Mouse (Mus musculus) urinary bladder, adult 2 months (tissue): Measurements from ENCODE around the gene Tmem107. TPM values are rescaled to one million over a fixed set of nuclear protein-coding genes. Genes with fewer than 3 reads are reported as not detected.

ENCODE experiments used
- DNase-seq: peaks from one replicate; pipeline ENCODE4 v3.0.0; 2022; ENCODE audit warnings: low spot score
- polyA plus RNA-seq: library from polyadenylated mRNA; depleted of rRNA; stranded (reverse); fragments of >200 nt; gene quantifications from 2 replicates; pipeline ENCODE4 v1.2.3, GENCODE M21; 2012

The Tmem107 gene
- polyA plus RNA-seq, 1 experiment, result 25.8 TPM

DNA sequence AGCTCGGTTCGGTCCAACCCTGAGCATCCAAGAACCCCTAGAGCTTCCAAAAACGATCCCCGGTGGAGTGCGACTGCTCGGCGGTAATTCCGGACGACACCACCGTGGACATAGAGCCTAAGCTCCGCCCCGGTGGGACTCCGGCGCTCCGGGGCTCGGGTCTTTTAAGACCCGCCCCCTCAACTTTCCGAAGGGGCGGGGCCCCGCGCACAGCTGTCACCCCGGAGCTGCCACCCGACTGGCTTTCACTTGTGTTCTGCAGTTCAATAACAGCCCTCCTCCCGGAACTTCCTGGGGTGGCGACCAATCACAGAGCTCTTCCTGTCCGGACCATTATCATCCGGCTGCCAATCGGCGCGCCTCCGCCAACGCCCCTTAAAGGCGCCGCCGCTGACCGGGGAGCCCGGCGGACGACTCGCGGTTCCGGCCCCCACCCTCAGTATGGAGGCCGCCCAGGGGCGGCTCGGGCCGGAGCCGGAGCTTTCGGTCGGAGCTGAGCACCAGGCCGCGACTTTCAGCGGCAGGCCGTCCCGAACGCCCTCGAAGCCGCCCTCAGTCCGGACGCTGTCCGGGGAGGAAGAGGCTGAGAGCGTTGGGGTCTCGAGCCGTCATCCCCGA, 11.1 kb upstream of the Tmem107 start, which contains the start of gene Borcs6:
Borcs6 (plus strand) TSS at position 361 of the 618 bp plus-strand sequence.
- peak; percentile 87 for DNase-seq

DNA sequence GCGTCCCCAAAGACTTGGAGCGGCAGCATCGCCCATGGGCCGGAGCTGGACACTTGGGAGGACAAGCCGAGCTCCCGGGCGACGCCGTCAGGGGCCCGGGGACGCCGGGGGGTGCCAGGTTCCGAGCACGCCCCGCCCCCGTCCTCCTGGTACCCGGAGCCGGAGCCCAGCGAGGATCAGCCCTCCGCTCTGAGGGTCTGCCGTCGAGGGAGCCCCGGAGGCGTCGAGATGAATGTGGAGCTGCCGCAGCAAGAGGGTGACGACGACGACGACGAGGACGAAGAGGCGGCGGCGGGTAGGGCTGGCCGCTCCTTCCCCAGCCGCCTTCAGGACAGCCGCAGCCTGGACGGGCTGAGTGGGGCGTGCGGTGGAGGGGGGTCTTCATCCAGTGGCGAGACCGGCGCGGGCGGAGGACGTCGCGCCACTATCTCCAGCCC, 10.6 kb upstream of the Tmem107 start:
- DNase-seq, result no peak

DNA sequence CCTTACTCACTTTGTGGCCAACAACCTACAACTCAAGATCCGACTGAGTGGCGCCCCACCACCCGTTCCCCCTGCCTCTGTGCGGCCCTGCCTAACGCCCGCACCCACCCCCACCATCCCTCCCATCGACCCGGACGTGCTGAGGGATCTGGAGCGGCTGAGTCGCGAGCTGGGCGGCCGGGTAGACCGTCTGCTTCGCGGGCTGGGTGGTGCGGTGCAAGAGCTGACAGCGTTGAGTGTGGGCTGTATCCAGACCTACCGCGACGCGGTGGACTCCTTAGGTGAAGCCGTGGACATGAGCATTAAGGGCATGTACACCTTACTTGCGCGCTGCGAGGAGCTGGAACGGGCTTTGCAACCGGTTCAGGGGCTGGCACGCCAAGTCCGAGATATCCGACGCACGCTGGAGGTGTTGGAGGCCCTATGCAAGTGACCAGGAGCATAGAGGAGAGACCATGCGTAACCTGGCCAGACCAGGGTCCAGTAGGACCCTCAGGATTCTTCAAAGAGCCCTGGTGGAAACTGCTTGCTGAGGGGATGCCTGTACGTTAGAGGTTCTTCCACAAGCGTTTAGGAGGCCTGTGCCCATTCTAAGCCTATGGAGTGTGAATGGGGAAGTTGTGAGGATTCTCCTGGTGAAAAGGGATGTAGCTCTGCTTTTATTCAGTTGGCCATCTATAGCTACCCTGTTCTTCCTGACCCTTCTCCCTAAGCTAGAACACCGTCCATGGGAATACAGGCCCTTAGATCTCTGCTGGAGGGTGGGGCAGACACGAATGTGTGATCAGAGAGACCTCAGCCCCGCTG, 10.0 kb upstream of the Tmem107 start:
- peak; percentile 48 for DNase-seq

DNA sequence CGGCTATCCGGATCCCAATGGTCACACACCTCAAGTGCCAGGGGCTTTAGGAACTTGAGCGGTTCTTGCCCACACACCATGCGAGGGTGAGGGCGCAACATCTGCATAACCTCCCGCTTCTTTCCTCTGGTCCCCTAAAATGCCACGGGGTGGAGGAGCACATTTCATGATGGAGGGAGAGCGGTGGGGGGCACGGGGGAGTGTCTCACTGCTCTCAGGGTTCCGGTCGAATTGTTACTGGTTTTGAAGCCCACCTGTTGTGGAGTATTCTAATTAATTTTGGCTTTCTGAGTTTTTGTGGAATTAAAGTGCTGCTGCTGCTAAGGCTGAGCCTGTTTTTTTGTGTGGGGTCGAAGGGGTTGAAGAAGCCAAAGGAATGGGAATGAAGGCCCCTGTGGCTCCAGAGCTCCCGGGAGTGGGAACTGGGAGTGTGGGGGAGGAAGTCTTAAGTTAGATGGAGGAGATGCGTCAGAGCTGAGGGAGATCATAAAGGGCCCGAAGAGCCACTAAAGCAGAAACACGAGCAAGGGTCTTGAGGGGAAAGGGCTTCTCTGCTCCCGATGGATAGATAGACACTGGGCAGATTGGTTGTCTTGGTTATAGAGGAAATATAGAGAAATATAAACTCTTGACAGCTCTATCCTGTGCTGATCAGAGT, 9.2 kb upstream of the Tmem107 start:
- DNase-seq, result no peak

DNA sequence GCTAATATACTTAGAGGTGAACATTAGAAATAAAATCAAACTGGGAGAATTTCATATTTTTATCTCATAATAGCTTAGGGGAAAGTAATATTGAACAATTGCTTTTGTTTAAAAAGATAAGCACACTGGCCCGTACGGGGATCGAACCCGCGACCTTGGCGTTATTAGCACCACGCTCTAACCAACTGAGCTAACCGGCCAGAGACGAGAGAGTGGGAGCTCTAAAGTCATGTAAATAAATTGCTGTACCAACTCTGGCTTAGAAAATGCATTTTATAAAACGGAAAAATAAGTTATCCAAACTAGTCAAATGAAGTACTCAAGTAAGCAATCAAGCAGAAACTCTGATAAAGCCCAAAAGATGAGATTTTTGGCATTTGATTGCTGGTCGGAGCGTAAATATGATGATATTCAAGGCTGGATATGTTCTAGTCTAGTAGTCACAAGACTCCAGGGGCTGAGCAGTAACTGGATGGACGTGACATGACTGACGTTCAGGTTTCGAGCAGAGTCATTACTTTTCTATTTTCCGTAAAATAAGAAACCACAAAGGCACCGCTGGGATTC, 8.3 kb upstream of the Tmem107 start:
- peak; percentile 57 for DNase-seq

DNA sequence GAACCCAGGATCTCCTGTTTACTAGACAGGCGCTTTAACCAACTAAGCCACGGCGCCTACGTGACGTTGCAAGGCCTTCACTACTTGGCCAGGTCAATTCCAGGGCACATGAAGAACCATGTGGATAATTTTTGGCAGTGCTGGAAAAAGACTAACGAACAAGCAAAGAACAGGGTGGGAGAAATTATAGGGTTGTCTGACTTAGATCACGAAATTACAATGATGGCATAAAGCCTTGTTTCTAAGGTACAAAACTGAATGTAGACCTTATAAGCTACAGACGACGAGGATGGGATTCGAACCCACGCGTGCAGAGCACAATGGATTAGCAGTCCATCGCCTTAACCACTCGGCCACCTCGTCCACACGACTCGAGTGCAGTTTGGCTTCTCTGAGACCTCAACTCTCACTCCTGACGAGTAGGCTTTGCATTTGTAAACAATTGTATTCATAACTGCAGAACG, 7.8 kb upstream of the Tmem107 start:
- peak; percentile 99 for DNase-seq

DNA sequence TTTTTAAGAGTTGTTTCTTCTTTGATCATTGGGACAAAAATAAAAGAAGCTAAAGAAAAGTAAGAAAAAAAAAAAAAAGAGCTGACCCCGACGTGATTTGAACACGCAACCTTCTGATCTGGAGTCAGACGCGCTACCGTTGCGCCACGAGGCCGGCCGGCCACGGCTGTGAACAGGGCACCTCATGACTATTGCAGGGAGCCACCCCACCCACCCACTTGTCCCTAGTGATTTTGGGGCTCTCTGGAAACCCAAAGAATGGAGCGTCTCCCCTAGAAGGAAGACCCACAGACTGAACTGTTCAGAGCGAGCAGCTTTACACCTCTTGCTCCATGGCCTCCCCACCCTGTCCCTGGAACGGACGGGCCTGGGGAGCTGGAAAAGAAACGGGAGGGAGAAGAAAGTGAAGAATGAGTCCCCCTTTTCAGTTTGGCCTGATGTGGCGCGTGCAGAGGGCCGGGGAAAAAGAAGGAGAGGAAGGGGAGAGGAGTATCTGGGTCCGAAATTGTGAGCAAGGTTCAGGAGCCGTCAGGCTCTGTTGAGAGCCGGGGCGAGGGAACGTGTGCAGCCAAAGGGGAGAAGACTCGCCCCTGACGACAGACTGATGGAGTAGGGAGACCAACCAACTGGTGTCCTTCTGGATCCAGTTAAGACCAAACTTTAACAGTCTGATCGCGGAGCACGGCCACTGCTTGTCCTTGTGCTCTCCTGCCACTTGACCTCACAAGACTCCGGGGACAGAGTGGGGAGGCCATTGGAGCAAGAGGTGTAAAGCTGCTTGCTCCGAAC, 7.0 kb upstream of the Tmem107 start:
- peak; percentile 72 for DNase-seq

DNA sequence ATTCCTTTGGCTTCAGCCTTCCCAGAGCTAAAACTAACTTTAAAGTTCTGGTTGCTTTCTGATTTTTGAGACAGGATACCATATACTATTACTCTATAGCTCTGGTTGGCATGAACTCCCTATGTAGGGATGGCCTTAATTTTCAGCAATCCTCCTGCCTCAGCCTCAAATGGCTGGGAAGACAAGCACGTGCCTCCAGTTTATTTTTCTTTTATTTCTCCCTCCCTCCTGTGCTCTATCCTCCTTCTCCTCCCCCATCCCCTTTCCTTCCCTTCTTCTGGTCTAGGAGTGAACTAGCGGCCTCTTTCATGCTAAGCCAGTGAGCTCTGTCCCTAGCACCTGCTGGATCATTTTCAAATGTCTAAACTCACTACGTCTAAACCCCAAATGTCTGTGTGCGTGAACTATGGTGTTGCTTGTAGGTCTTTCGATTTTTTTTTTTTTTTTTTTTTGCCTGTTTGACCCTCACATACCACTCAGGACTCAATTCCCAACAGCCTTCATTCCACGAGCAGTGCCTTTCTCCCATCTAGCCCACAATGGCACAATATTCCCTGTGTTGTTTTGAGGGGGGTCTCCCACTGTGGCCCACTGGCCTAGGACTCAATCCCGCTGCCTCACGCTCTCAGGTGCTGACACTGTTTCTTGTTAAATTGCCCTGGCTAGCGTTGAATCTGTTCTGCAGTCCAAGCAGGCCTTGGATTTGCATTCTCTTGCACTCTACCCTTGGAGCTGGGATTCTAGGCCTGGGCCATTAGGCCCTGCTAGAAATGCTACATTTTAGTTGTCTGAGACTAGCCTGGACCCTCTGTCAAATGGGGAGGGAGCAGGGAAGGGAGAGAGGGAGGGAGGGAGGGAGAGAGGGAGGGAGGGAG, 6.1 kb upstream of the Tmem107 start:
- DNase-seq, result no peak

DNA sequence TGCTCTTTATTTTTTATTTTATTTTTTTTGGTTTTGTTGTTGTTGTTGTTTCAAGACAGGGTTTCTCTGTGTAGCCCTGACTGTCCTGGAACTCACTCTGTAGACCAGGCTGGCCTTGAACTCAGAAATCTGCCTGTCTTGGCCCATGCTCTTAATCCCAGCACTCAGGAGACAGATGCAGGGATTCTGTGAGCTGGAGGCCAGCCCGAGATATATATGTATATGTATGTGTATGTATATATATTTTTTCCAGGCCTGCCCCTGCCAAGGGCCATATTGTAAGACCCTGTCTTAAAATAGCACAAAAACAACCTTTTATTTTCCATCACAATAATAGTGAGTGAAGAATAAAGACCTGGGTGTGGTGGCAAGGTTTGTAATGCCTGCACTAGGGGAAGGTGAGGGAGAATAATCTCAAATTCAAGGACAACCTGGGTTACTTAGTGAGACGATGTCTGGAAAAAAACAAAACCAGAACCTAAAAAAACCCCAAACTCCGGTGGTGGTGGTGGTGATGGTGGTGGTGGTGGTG, 5.1 kb upstream of the Tmem107 start:
- no peak for DNase-seq

DNA sequence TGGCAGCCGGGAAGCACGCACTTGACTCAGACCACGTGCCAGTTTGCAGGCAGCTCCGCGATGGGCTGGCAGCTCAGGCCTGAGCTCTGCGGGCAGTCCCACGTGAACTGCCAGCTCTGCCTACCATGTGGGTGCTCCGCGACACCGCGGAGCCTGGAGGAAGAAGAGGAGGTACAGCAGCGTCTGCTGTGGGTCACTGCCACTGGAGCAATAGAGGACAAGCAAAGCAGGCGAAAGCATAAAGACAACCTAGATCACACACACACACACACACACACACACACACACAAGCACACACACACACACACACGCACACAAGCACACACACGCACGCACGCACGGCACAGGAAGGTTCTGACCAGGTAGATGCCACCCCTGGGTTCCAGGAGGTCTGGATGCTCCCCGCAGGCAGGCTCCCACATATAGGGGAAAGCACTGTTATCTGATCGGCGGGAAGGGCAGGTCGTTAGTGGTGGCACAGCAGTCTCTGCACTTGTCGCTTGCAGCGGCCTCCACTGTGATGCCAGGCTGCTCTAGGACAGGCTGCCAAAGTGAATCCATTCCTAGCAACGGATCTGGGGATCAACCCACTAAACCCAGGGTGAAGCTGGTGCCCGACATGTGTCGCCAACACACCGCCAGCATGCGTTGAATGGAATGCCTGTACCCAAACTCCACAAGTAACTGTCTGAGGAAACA, 4.3 kb upstream of the Tmem107 start:
- no peak for DNase-seq

DNA sequence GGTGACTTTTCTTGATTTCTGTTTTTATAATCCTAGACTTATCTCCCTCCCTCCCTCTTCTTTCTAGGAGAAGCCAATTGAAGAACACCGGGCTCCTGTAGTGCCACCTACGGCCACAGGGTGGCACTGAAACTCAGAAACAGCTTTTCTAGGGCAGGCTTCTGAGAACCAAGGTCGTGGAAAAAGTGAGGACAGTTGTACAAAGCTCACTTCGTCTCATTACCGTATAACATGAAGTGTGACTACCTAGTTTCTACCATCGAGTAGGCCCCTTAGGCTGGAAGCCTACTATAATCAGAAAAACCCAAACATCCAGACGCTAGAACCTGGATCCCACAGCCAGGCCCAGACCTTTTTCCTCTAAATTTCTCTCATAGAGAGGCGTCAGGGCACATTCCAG, 3.6 kb upstream of the Tmem107 start:
- peak; percentile 62 for DNase-seq

DNA sequence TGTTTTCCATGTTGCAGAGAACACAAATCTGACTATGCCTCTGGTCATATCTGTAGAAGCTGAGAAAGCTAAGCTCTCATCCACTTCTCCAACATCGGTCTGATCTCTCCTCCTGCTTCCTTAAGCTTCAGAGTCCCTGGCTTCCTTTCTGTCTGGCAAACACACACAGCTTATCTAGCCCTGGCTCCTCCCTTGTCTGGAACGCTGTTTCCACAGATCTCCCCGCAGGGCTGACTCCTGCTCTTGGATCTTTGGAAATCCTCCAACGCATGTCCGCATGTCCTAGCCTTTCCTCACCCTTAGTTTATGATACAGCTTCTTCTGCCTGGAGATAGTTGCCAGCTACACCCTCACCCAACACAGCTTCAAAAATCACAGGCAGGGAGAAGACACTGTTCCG, 3.0 kb upstream of the Tmem107 start:
- DNase-seq, result no peak

DNA sequence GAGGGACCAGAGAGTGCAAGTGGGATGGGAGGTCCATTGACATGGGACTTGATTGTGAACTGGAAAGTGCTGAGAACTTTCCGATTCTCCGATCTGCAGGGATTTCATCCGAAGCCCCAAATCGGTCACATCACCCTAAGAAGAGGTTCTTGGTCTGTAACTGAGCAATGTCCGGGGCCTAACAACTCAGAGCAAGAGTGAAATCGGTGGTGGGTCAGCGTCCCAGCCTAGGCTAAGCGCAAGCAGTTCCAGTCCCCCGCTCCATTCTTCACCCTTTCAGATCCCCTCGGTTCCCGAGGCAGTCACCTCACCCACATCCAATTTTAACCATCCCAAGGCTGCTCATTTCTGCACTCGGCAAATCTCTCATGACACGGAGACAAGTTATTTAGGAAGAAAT, 513 bp upstream of the Tmem107 start:
- no peak for DNase-seq

DNA sequence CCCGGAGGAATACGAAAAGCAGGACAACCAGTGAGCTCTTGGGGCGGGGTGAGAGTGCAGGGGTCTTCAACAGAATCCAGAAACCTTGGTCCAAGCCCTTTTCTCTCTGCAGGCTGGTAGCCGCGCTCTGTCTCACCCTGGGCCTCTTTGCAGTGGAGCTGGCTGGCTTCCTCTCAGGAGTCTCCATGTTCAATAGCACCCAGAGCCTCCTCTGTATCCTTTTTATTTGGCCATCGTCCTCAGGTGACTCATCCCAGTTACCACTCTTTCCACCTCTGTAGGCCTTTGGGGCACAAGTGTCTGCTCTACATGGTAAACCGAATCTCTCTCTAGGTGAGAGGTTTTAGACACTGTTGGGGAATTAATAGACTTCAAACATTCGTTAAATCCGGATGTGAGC, 656 bp downstream of the Tmem107 start:
- DNase-seq, result no peak

DNA sequence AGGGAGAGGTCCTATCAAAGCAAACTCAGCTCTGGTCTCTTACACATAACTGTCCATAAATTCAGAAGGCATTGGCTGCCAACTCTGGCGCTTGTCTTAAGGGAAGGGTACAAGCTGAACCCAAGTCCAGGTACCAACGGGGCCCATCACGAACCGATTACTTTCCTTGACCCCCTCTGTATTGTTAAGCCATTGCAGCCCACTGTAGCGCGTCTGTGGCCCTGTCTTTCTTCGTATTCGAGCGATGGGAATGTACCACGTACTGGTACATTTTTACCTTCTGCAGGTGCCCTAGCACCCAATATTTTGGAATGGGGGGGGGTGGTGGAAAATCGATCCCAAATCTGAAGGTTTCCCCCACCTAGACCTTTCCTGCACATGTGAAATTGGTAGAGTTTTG, 1.6 kb downstream of the Tmem107 start:
- DNase-seq, result no peak

DNA sequence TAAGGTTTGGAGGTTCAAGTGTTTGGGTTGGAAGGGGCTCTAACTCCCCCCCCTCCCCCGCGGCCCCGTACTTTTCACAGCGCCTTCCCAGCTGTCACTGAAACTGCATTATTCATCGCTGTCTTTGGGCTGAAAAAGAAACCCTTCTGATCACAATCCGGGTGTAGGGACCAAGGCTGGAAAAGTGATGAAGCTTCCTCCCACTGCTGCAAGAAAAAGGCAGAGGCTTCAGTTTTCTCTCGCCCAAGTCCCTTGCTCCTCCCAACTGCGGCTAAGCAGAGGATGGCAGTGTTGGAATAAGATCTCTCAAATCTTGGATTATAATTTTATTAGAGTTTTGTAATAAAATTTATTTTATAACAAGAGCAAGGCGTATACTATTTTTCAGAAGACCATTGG, 2.1 kb downstream of the Tmem107 start:
- DNase-seq, result no peak

DNA sequence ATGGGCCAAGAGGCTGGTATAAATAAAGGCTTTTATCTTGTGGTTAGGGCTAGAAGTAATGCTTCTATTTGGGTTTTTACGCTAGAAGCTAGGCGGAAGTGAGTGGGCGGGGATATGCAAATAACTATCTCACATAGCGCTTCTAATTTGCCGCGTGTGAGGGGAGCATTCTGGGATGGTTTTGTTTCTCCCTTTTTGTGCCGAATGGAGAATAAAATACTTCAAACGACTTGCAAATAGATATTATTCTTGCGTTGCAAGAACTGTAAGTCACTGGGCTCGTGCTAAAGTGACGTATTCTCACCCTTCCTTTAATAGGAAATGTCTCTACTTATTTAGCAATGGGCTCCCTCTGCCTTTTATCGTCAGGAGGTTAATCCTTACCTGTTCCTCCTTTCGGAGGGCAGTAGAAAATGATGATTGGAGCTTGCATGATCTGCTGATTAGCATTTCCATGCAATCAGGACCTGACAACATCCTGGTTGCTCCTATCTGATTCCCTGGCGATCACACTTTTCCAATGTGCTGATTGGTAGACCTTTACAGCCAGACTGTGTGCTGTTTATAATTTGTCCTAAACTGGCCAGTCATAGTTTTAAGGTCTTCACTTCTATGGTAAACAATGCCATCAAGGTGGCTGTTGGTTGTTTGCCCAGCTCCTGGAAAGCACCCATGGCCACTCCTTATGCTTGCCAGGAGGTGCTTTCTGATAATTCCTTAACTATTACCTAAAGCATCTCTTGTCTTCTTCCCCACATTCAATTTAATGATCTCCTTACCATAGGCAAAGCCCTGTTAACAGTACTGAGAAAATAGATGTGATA, 2.7 kb downstream of the Tmem107 start:
- no peak for DNase-seq

DNA sequence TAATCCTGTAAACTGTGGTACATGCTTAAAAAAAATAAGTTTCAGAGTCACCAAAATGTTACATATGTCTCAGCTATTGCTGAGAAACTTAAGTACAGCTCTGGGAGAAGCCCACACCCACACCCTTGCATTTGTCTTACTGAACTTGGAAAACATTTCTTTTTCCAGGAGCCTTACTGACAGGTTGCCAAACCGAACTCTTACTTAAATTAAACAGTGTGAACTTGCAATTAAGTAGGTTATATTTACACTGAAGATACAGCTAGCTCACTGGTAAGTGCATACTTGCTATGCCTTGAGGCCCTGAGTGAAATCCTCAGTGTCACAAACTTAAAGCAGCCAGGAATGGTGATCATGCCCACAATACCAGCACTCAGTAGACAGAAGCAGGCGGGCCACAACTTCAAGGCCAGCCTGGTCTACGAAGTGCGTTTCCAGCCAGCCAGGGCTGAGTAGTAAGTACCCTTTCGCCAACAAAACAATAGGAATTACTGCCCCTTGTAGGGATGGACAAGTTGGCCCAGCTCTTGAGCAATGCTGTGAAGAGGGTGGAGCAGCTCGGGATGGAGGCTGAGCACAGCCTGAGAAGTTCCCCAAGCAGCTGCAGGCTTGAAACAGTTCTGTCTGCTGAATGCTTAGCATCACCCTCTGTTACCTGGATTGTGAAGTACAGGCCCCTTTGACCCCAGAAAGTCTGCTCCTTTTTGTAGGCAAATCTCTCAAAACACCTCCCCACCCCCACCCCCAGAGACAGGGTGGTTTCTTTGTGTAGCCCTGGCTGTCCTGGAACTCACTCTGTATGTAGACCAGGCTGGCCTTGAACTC, 3.6 kb downstream of the Tmem107 start:
- no peak for DNase-seq
